Mouse (Mus musculus) kidney, embryonic 14.5 days (tissue): ENCODE measurements around the gene Ctsc. TPM values are rescaled to one million over a fixed set of nuclear protein-coding genes. Genes with fewer than 3 reads are reported as not detected.
"Not testable (repeated sequence)": the region's sequence is repeated elsewhere in the genome, so short reads cannot be mapped to it uniquely, and the experiment has no call there.

Source experiments
- ATAC-seq: fragments of 200-750 bp; cut with Nextera tagmentation; 2 replicates; pipeline ENCODE4 v1.8.0; 2017; ENCODE audit warnings: moderate number of reproducible peaks, mild to moderate bottlenecking, moderate TSS enrichment, moderate library complexity; ENCODE audit not compliant: low FRiP score, low TSS enrichment
- H3K27ac ChIP-seq: fragments of 300-500 bp; sonication (generic); 2 replicates; pipeline ENCODE4 v1.5.1; 2014; ENCODE audit warnings: low read depth, mild to moderate bottlenecking, low read length, moderate library complexity, mixed read lengths
- H3K27me3 ChIP-seq: fragments of 300-500 bp; sonication (generic); 2 replicates; pipeline ENCODE4 v1.6.1; 2014; ENCODE audit warnings: mild to moderate bottlenecking, low read length; ENCODE audit not compliant: control insufficient read depth, insufficient read depth
- H3K36me3 ChIP-seq: fragments of 300-500 bp; sonication (generic); 2 replicates; pipeline ENCODE4 v1.6.1; 2014; ENCODE audit warnings: low read length, mixed read lengths; ENCODE audit not compliant: control insufficient read depth, insufficient read depth
- H3K4me1 ChIP-seq: fragments of 300-500 bp; sonication (generic); 2 replicates; pipeline ENCODE4 v1.6.1; 2014; ENCODE audit warnings: low read length, mixed read lengths; ENCODE audit not compliant: control insufficient read depth, insufficient read depth
- H3K4me2 ChIP-seq: fragments of 300-500 bp; sonication (generic); replicated peaks from 2 replicates; pipeline ENCODE4 v1.6.1; 2014; ENCODE audit warnings: low read depth, mild to moderate bottlenecking, low read length
- H3K4me3 ChIP-seq: fragments of 300-500 bp; sonication (generic); 2 replicates; pipeline ENCODE4 v1.5.1; 2014; ENCODE audit warnings: mild to moderate bottlenecking, low read length
- H3K9ac ChIP-seq: fragments of 300-500 bp; sonication (generic); 2 replicates; pipeline ENCODE4 v1.6.1; 2014; ENCODE audit warnings: low read depth, mild to moderate bottlenecking, low read length, moderate library complexity
- H3K9me3 ChIP-seq: fragments of 300-500 bp; sonication (generic); 2 replicates; pipeline ENCODE4 v1.6.1; 2016; ENCODE audit warnings: low read length; ENCODE audit not compliant: control insufficient read depth
- WGBS: fragments of 180-500 bp; shearing (Covaris S2); extraction: QIAGEN DNeasy Blood & Tissue Kit; methylation state at CpG from one replicate; pipeline ENCODE4 v1.1.7; 2014; 5-methylcytosine and 5-hydroxymethylcytosine counted together
- polyA plus RNA-seq: library from polyadenylated mRNA; unstranded; fragments of >200 nt; fragmentation: Nextera tagmentation; extraction: Ambion mirVana; gene quantifications from 2 replicates; pipeline ENCODE4 v1.2.1, GENCODE M21; 2014

The Ctsc gene
- 29.1 and 33.3 TPM in 2 replicates for polyA plus RNA-seq

GRCm38 (mm10) chr7:88277858-88278627 is at the start of gene Ctsc:
Gene Ctsc, plus strand, starts transcription at chr7:88278085.
- WGBS, result under 1% methylated on average over 34 of the region's 34 CpGs
- no peaks in the 10 kb centered on the region for H3K36me3 ChIP-seq
- no peaks in the 10 kb centered on the region for H3K4me1 ChIP-seq
- H3K9me3 ChIP-seq, result no peaks in the 10 kb centered on the region
- H3K4me3 ChIP-seq, result peak within 1 kb of the TSS; percentile 43
- peak within 1 kb of the TSS; percentile 48; the same call in 1 of the 2 replicates for H3K9ac ChIP-seq
- H3K27ac ChIP-seq, result no peak within 1 kb of the TSS
- ATAC-seq, result peak; percentile 95
- H3K27me3 ChIP-seq, result no peaks in the 10 kb centered on the region
- peak within 1 kb of the TSS; percentile 78 for H3K4me2 ChIP-seq

GRCm38 (mm10) chr7:88229051-88229450 is 48.8 kb upstream of the Ctsc start:
- Histone ChIP-seq H3K4me1 (no peaks in the 10 kb centered on the region), H3K27me3 (no peaks in the 10 kb centered on the region), H3K9me3 (no peaks in the 10 kb centered on the region), H3K36me3 (no peaks in the 10 kb centered on the region), H3K4me2 (no peak overlapping the region), H3K4me3 (no peak overlapping the region), H3K27ac (no peak overlapping the region), H3K9ac (no peak overlapping the region)
- 53% methylated on average over 2 of the region's 2 CpGs for WGBS
- ATAC-seq, result no peak

GRCm38 (mm10) chr7:88230121-88230520 is 47.8 kb upstream of the Ctsc start:
- H3K9ac ChIP-seq, result no peak overlapping the region
- H3K9me3 ChIP-seq, result no peaks in the 10 kb centered on the region
- H3K4me3 ChIP-seq, result no peak overlapping the region
- H3K27me3 ChIP-seq, result no peaks in the 10 kb centered on the region
- WGBS, result 95% methylated on average over 4 of the region's 4 CpGs
- H3K4me2 ChIP-seq, result no peak overlapping the region
- H3K4me1 ChIP-seq, result no peaks in the 10 kb centered on the region
- H3K27ac ChIP-seq, result no peak overlapping the region
- ATAC-seq, result no peak
- no peaks in the 10 kb centered on the region for H3K36me3 ChIP-seq

- Histone ChIP-seq H3K36me3 (no peaks in the 10 kb centered on the region), H3K9me3 (no peaks in the 10 kb centered on the region), H3K9ac (no peak overlapping the region), H3K27me3 (no peaks in the 10 kb centered on the region), H3K4me1 (no peaks in the 10 kb centered on the region), H3K27ac (no peak overlapping the region), H3K4me3 (no peak overlapping the region), H3K4me2 (no peak overlapping the region)
- ATAC-seq, result no peak
- 93% methylated on average over 7 of the region's 7 CpGs for WGBS
These were observed 46.9 kb upstream of the Ctsc start for GRCm38 (mm10) chr7:88230756-88231522.

- Histone ChIP-seq H3K9me3 (no peaks in the 10 kb centered on the region), H3K4me3 (no peak overlapping the region), H3K27ac (no peak overlapping the region), H3K9ac (no peak overlapping the region), H3K27me3 (no peaks in the 10 kb centered on the region), H3K4me2 (no peak overlapping the region), H3K36me3 (no peaks in the 10 kb centered on the region), H3K4me1 (no peaks in the 10 kb centered on the region)
- ATAC-seq, result no peak
- WGBS, result 72% methylated on average over 3 of the region's 3 CpGs
These were observed 34.8 kb upstream of the Ctsc start for GRCm38 (mm10) chr7:88243059-88243458.

GRCm38 (mm10) chr7:88244462-88244861 is 33.4 kb upstream of the Ctsc start:
- no peak overlapping the region for H3K4me2 ChIP-seq
- H3K4me1 ChIP-seq, result no peaks in the 10 kb centered on the region
- no peaks in the 10 kb centered on the region for H3K9me3 ChIP-seq
- no peak for ATAC-seq
- no peaks in the 10 kb centered on the region for H3K36me3 ChIP-seq
- H3K4me3 ChIP-seq, result no peak overlapping the region
- H3K27me3 ChIP-seq, result no peaks in the 10 kb centered on the region
- no peak overlapping the region for H3K27ac ChIP-seq
- H3K9ac ChIP-seq, result no peak overlapping the region

- not testable (repeated sequence) for H3K36me3 ChIP-seq, H3K9me3 ChIP-seq, H3K4me1 ChIP-seq, H3K4me3 ChIP-seq, ATAC-seq, H3K9ac ChIP-seq, H3K27ac ChIP-seq, H3K27me3 ChIP-seq, H3K4me2 ChIP-seq
- 90% methylated on average over 2 of the region's 2 CpGs for WGBS
These were observed 27.5 kb upstream of the Ctsc start for GRCm38 (mm10) chr7:88250380-88250779.

- Histone ChIP-seq H3K36me3 (no peaks in the 10 kb centered on the region), H3K27me3 (no peaks in the 10 kb centered on the region), H3K4me3 (no peak overlapping the region), H3K4me1 (no peaks in the 10 kb centered on the region), H3K27ac (no peak overlapping the region), H3K4me2 (no peak overlapping the region), H3K9me3 (0 out of 2 replicates have a peak, but pooled peaks cover 7% of the 10 kb centered on the region), H3K9ac (no peak overlapping the region)
- no peak for ATAC-seq
- WGBS, result 48% methylated on average over 1 of the region's 1 CpGs
These were observed 26.4 kb upstream of the Ctsc start for GRCm38 (mm10) chr7:88251535-88251934.

GRCm38 (mm10) chr7:88252129-88252528 is 25.8 kb upstream of the Ctsc start:
- Histone ChIP-seq H3K9me3 (0 out of 2 replicates have a peak, but pooled peaks cover 7% of the 10 kb centered on the region), H3K36me3 (no peaks in the 10 kb centered on the region), H3K4me1 (no peaks in the 10 kb centered on the region), H3K4me2 (no peak overlapping the region), H3K9ac (no peak overlapping the region), H3K27me3 (no peaks in the 10 kb centered on the region), H3K27ac (no peak overlapping the region), H3K4me3 (no peak overlapping the region)
- ATAC-seq, result no peak
